Mouse (Mus musculus): ENCODE data around the gene Gstp1.

- TF ChIP-seq CTCF (IDR thresholded peaks at IDR 0.05; ENCODE audit: control insufficient read depth, insufficient read depth, low read length) (no peak), POLR2A (IDR thresholded peaks at IDR 0.05; ENCODE audit: borderline replicate concordance, control insufficient read depth, low read depth, low read length) (no peak)
Measured at GRCm38 (mm10) chr19:3994932-3995331, 42.9 kb downstream of the Gstp1 start.

All from bone marrow, adult 2 months (tissue).